Mouse (Mus musculus) myocyte (in vitro differentiated cells): ENCODE measurements around the gene Auh. TPM values are rescaled to one million over a fixed set of nuclear protein-coding genes. Genes with fewer than 3 reads are reported as not detected.

Experiments used
- H3K27me3 ChIP-seq: one replicate; pipeline ENCODE4 v1.6.1; 2011; ENCODE audit not compliant: control insufficient read depth, insufficient read depth, insufficient read length
- H3K36me3 ChIP-seq: one replicate; pipeline ENCODE4 v1.6.1; 2011; ENCODE audit not compliant: control insufficient read depth, insufficient read depth
- H3K4me2 ChIP-seq: one replicate; pipeline ENCODE4 v1.6.1; 2011; ENCODE audit warnings: low read depth, control low read depth
- H3K4me3 ChIP-seq: one replicate; pipeline ENCODE4 v1.5.1; 2011; ENCODE audit warnings: mild to moderate bottlenecking, control low read depth, moderate library complexity
- H3K79me2 ChIP-seq: one replicate; pipeline ENCODE4 v1.6.1; 2011; ENCODE audit not compliant: control insufficient read depth, insufficient read depth
- H3ac ChIP-seq: one replicate; pipeline ENCODE4 v1.6.1; 2011; ENCODE audit not compliant: control insufficient read depth, insufficient read length
- CEBPB ChIP-seq: IDR thresholded peaks from 2 replicates; pipeline ENCODE4 v1.6.1; 2011; ENCODE audit warnings: mild to moderate bottlenecking, moderate library complexity; ENCODE audit not compliant: poor library complexity, insufficient read depth, severe bottlenecking
- E2F4 ChIP-seq: IDR thresholded peaks from one replicate; pipeline ENCODE4 v1.6.1; 2011; ENCODE audit warnings: mild to moderate bottlenecking, control low read depth, moderate library complexity; ENCODE audit not compliant: insufficient read depth
- MAX ChIP-seq: IDR thresholded peaks from one replicate; pipeline ENCODE4 v1.6.1; 2011; ENCODE audit warnings: low read depth, mild to moderate bottlenecking, control low read depth
- MYOD1 ChIP-seq, 3 experiments: IDR thresholded peaks; one replicate each; pipeline ENCODE4 v1.6.1; 2011; ENCODE audit warnings: control low read depth in 2 of 3, low read depth in 2 of 3, mild to moderate bottlenecking in 2 of 3, moderate library complexity in 1 of 3; ENCODE audit not compliant: insufficient read length in 2 of 3, control insufficient read depth in 1 of 3
- MYOG ChIP-seq, 3 experiments: IDR thresholded peaks; one replicate each; pipeline ENCODE4 v1.6.1; 2011; ENCODE audit warnings: control low read depth in 2 of 3, low read depth in 2 of 3, mild to moderate bottlenecking in 2 of 3; ENCODE audit not compliant: insufficient read length in 2 of 3, control insufficient read depth in 1 of 3, insufficient read depth in 1 of 3
- POLR2A ChIP-seq: IDR thresholded peaks from one replicate; pipeline ENCODE4 v1.6.1; 2011; ENCODE audit warnings: low read depth, mild to moderate bottlenecking, control low read depth, moderate library complexity; ENCODE audit not compliant: insufficient read length
- POLR2AphosphoS2 ChIP-seq: IDR thresholded peaks from one replicate; pipeline ENCODE4 v1.6.1; 2011; ENCODE audit warnings: low read depth, control low read depth; ENCODE audit not compliant: insufficient read length
- REST ChIP-seq: IDR thresholded peaks from one replicate; pipeline ENCODE4 v1.6.1; 2011; ENCODE audit warnings: mild to moderate bottlenecking, control low read depth, moderate library complexity; ENCODE audit not compliant: insufficient read depth, insufficient read length
- SRF ChIP-seq: IDR thresholded peaks from one replicate; pipeline ENCODE4 v1.6.1; 2011; ENCODE audit warnings: low read depth; ENCODE audit not compliant: control insufficient read depth, insufficient read length
- TCF12 ChIP-seq: IDR thresholded peaks from one replicate; pipeline ENCODE4 v1.6.1; 2011; ENCODE audit warnings: mild to moderate bottlenecking, control low read depth; ENCODE audit not compliant: poor library complexity, insufficient read depth, severe bottlenecking
- TCF3 ChIP-seq: IDR thresholded peaks from one replicate; pipeline ENCODE4 v1.6.1; 2011; ENCODE audit warnings: low read depth, control low read depth; ENCODE audit not compliant: insufficient read length
- USF1 ChIP-seq: IDR thresholded peaks from one replicate; pipeline ENCODE4 v1.6.1; 2011; ENCODE audit warnings: low read depth, mild to moderate bottlenecking, control low read depth, moderate library complexity
- polyA plus RNA-seq: library from polyadenylated mRNA; unstranded; fragments of >200 nt; fragmentation: generic; extraction: Trizol; gene quantifications from one replicate; pipeline ENCODE4 v1.2.1, GENCODE M21; 2012; ENCODE audit warnings: missing spikeins

Gene Auh
- polyA plus RNA-seq, 1 experiment = 17.4 TPM

- TF ChIP-seq TCF3 (no peak), MYOD1 (IDR thresholded peaks at IDR 0.05; ENCODE audit: control insufficient read depth in 1 of 3, insufficient read length in 2 of 3, low read depth in 2 of 3) (no peak), CEBPB (no peak), REST (no peak), E2F4 (no peak), MYOG (IDR thresholded peaks at IDR 0.05; ENCODE audit: control insufficient read depth in 1 of 3, insufficient read depth in 1 of 3, insufficient read length in 2 of 3, low read depth in 2 of 3) (no peak), POLR2AphosphoS2 (no peak), POLR2A (no peak), SRF (no peak)
- H3K4me3 ChIP-seq = peak overlapping the region; percentile 95
- H3K4me2 ChIP-seq = peak overlapping the region; percentile 95
- H3K79me2 ChIP-seq = peaks cover 87% of the 10 kb centered on the region
- H3K27me3 ChIP-seq = no peaks in the 10 kb centered on the region
- H3K36me3 ChIP-seq = peaks cover 9% of the 10 kb centered on the region
- H3ac ChIP-seq = no peak overlapping the region
These were observed 46.6 kb upstream of the Auh start for GRCm38 (mm10) chr13:52976130-52976509.

GRCm38 (mm10) chr13:52974676-52975075 is 45.2 kb upstream of the Auh start:
- H3K79me2 ChIP-seq = peaks cover 95% of the 10 kb centered on the region
- H3ac ChIP-seq = no peak overlapping the region
- TF ChIP-seq CEBPB = no peak
- peak; percentile 47 for TF ChIP-seq POLR2AphosphoS2
- peak; percentile 31 for TF ChIP-seq POLR2A
- no peak overlapping the region for H3K4me3 ChIP-seq
- no peak overlapping the region for H3K4me2 ChIP-seq
- H3K27me3 ChIP-seq = no peaks in the 10 kb centered on the region
- peaks cover 9% of the 10 kb centered on the region for H3K36me3 ChIP-seq

GRCm38 (mm10) chr13:52973427-52973826 is 43.9 kb upstream of the Auh start:
- Histone ChIP-seq H3K27me3 (no peaks in the 10 kb centered on the region), H3K4me3 (no peak overlapping the region), H3K4me2 (no peak overlapping the region), H3ac (no peak overlapping the region), H3K79me2 (peaks cover 95% of the 10 kb centered on the region), H3K36me3 (peaks cover 20% of the 10 kb centered on the region)
- TF ChIP-seq MAX (no peak), REST (no peak), E2F4 (no peak), TCF3 (no peak), SRF (no peak), MYOD1 (IDR thresholded peaks at IDR 0.05; ENCODE audit: control insufficient read depth in 1 of 3, insufficient read length in 2 of 3, low read depth in 2 of 3) (no peak), USF1 (no peak), TCF12 (no peak), MYOG (IDR thresholded peaks at IDR 0.05; ENCODE audit: control insufficient read depth in 1 of 3, insufficient read depth in 1 of 3, insufficient read length in 2 of 3, low read depth in 2 of 3) (no peak), POLR2A (no peak), CEBPB (no peak), POLR2AphosphoS2 (no peak)

- Histone ChIP-seq H3K4me2 (no peak overlapping the region), H3K27me3 (no peaks in the 10 kb centered on the region), H3K36me3 (peaks cover 23% of the 10 kb centered on the region), H3K4me3 (no peak overlapping the region), H3ac (no peak overlapping the region), H3K79me2 (peaks cover 89% of the 10 kb centered on the region)
- TF ChIP-seq TCF3 (no peak), CEBPB (no peak), MYOD1 (IDR thresholded peaks at IDR 0.05; ENCODE audit: control insufficient read depth in 1 of 3, insufficient read length in 2 of 3, low read depth in 2 of 3) (no peak), MYOG (IDR thresholded peaks at IDR 0.05; ENCODE audit: control insufficient read depth in 1 of 3, insufficient read depth in 1 of 3, insufficient read length in 2 of 3, low read depth in 2 of 3) (no peak), MAX (no peak), E2F4 (no peak), POLR2A (no peak), USF1 (no peak), REST (no peak), SRF (no peak), POLR2AphosphoS2 (no peak), TCF12 (no peak)
These were observed 43.1 kb upstream of the Auh start for GRCm38 (mm10) chr13:52972626-52973025.

GRCm38 (mm10) chr13:52970876-52971275 is 41.4 kb upstream of the Auh start:
- peaks cover 37% of the 10 kb centered on the region for H3K36me3 ChIP-seq

More at GRCm38 (mm10) chr13:52970876-52971275, 41.4 kb upstream of the Auh start:
- TF ChIP-seq TCF3 = no peak
- TF ChIP-seq MAX = no peak
- TF ChIP-seq REST = no peak
- no peak for TF ChIP-seq MYOD1 (IDR thresholded peaks at IDR 0.05; ENCODE audit: control insufficient read depth in 1 of 3, insufficient read length in 2 of 3, low read depth in 2 of 3)
- no peak for TF ChIP-seq E2F4
- TF ChIP-seq CEBPB = no peak
- no peak for TF ChIP-seq TCF12
- no peak for TF ChIP-seq POLR2A
- Histone ChIP-seq H3K4me2 (no peak overlapping the region), H3ac (no peak overlapping the region), H3K79me2 (peaks cover 75% of the 10 kb centered on the region), H3K4me3 (no peak overlapping the region), H3K27me3 (no peaks in the 10 kb centered on the region)
